Mouse (Mus musculus) lung, embryonic 14.5 days (tissue): ENCODE results near the gene Chchd6. TPM values are rescaled to one million over a fixed set of nuclear protein-coding genes. Genes with fewer than 3 reads are reported as not detected.

Source experiments
- ATAC-seq: fragments of 200-750 bp; cut with Nextera tagmentation; 2 replicates; pipeline ENCODE4 v1.8.0; 2017; ENCODE audit warnings: mild to moderate bottlenecking, moderate TSS enrichment, moderate library complexity; ENCODE audit not compliant: insufficient read depth
- DNase-seq: peaks from one replicate; pipeline ENCODE4 v3.0.0-alpha.2; 2015
- H3K27ac ChIP-seq: fragments of 300-500 bp; sonication (generic); 2 replicates; pipeline ENCODE4 v1.5.1; 2014; ENCODE audit warnings: low read depth, mild to moderate bottlenecking, moderate library complexity
- H3K27me3 ChIP-seq: fragments of 300-500 bp; sonication (generic); 2 replicates; pipeline ENCODE4 v1.6.1; 2014; ENCODE audit warnings: low read length, control low read depth; ENCODE audit not compliant: insufficient read depth
- H3K36me3 ChIP-seq: fragments of 300-500 bp; sonication (generic); 2 replicates; pipeline ENCODE4 v1.6.1; 2014; ENCODE audit warnings: control low read depth; ENCODE audit not compliant: insufficient read depth
- H3K4me1 ChIP-seq: fragments of 300-500 bp; sonication (generic); 2 replicates; pipeline ENCODE4 v1.6.1; 2014; ENCODE audit warnings: antibody characterized with exemption, control low read depth; ENCODE audit not compliant: insufficient read depth
- H3K4me2 ChIP-seq: fragments of 300-500 bp; sonication (generic); 2 replicates; pipeline ENCODE4 v1.6.1; 2014; ENCODE audit warnings: mild to moderate bottlenecking
- H3K4me3 ChIP-seq: fragments of 300-500 bp; sonication (generic); 2 replicates; pipeline ENCODE4 v1.5.1; 2014; ENCODE audit warnings: low read depth, low read length
- H3K9ac ChIP-seq: fragments of 300-500 bp; sonication (generic); 2 replicates; pipeline ENCODE4 v1.6.1; 2014
- H3K9me3 ChIP-seq: fragments of 300-500 bp; sonication (generic); 2 replicates; pipeline ENCODE4 v1.6.1; 2016; ENCODE audit warnings: low read depth, low read length, control low read depth
- CTCF ChIP-seq: IDR thresholded peaks from 2 replicates; pipeline ENCODE4 v1.5.1; 2016; ENCODE audit warnings: antibody characterized with exemption, low read depth
- WGBS: fragments of 180-500 bp; shearing (Covaris S2); extraction: QIAGEN DNeasy Blood & Tissue Kit; methylation state at CpG from one replicate; pipeline ENCODE4 v1.1.7; 2014; 5-methylcytosine and 5-hydroxymethylcytosine counted together
- polyA plus RNA-seq: library from polyadenylated mRNA; unstranded; fragments of >200 nt; fragmentation: Nextera tagmentation; extraction: Ambion mirVana; gene quantifications from 2 replicates; pipeline ENCODE4 v1.2.1, GENCODE M21; 2014

Gene Chchd6
- polyA plus RNA-seq, 1 experiment from 2014 or later: 69.3 TPM

DNA sequence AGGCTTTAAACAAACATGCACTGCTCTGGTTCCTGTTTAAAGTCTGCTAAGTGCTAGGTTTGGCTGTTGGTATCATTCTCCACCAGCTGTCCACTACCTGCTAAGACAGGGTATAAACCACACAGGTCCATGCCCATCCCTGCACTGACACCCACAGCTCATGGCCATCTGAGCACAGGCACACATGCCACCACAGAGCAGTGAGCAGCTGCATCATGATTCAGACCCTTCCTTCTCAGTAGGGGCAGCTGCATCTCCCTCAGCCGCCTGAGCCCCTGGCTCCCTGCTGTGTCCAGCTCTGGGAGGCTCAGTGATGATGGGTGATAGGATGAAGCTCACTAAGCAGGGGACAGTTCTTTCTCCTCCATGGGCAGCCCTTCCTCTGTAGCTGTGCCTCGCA lies 217.2 kb downstream of the Chchd6 start:
- Histone ChIP-seq H3K36me3 (no peaks in the 10 kb centered on the region), H3K4me2 (no peak overlapping the region), H3K27me3 (no peaks in the 10 kb centered on the region), H3K9me3 (no peaks in the 10 kb centered on the region), H3K4me3 (no peak overlapping the region), H3K9ac (no peak overlapping the region), H3K27ac (no peak overlapping the region), H3K4me1 (no peaks in the 10 kb centered on the region)
- DNase-seq: no peak
- no peak for ATAC-seq
- WGBS: 70% methylated on average over 2 of the region's 2 CpGs
- TF ChIP-seq CTCF: no peak

DNA sequence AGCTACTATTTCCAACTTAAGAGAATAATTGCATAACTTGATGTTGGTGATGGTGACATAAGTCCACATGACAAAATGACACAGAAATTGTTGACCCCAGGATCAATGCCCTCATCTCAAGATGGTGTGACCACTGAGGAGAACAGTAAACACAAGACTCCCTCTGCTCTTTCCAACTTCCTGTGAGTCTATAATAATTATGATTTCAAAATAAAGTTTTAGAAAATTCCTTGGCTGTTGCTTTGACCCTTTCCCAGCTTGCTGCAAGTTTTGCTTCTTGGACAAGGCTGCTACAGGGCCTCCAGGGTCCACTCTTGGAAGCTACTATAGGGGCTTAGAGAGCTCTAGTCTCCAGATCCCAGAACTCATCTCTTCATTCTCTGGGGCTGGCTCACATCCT lies 226.6 kb downstream of the Chchd6 start:
- Histone ChIP-seq H3K36me3 (no peaks in the 10 kb centered on the region), H3K9ac (no peak overlapping the region), H3K4me3 (no peak overlapping the region), H3K9me3 (peaks cover 4% of the 10 kb centered on the region), H3K4me1 (0 out of 2 replicates have a peak, but pooled peaks cover 3% of the 10 kb centered on the region), H3K27me3 (peaks cover 3% of the 10 kb centered on the region; the same call in 1 of the 2 replicates), H3K27ac (no peak overlapping the region), H3K4me2 (no peak overlapping the region)
- no peak for TF ChIP-seq CTCF
- ATAC-seq (no peak), DNase-seq (no peak)

DNA sequence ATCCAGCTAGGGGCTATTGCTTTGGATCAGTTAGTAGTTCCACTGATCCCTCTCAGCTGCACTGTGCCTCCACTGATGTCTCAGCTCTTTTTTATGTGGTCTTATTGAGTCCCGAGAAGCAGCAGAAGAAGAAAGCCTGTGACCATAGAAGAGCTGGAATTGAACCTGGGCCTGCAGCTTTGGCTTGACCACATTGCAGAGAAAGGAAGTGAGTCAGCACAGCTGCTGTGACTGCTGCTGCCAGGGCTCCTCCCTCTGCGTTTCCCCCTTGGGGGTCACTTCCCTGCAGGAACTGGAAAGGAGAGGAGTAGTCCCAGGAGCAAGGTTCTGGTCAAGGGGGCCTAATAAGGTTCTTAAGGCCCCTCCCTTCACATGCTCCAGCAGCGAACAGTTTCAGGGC lies 231.1 kb downstream of the Chchd6 start:
- 62% methylated on average over 3 of the region's 3 CpGs for WGBS
- Histone ChIP-seq H3K4me1 (peaks cover 11% of the 10 kb centered on the region; the same call in 1 of the 2 replicates), H3K27me3 (peaks cover 11% of the 10 kb centered on the region; the same call in 1 of the 2 replicates), H3K36me3 (no peaks in the 10 kb centered on the region), H3K4me3 (no peak overlapping the region), H3K27ac (no peak overlapping the region), H3K9me3 (peaks cover 4% of the 10 kb centered on the region), H3K9ac (no peak overlapping the region), H3K4me2 (no peak overlapping the region)
- no peak for TF ChIP-seq CTCF
- no peak for ATAC-seq
- DNase-seq: peak; percentile 30

DNA sequence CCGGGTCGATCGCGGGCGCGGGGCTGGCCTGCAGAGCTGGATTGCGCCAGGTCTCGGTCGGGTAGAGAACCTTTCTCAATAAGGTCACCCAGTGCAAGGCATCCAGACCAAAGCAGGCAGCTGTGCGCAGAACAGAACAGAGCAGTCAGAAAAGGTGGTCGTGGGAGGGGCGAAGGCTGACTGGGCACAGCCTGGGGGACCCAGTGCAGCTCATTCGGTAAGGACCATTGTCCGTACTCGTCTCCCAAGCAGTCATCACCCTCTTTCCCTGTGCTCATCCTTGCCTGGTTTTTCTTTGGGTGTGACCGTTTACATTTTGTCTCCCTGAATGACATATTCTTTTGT lies 232.4 kb downstream of the Chchd6 start:
- Histone ChIP-seq H3K27me3 (peaks cover 11% of the 10 kb centered on the region; the same call in 1 of the 2 replicates), H3K36me3 (no peaks in the 10 kb centered on the region), H3K27ac (no peak overlapping the region), H3K4me3 (peak overlapping the region; percentile 95), H3K9ac (peak overlapping the region; percentile 50), H3K9me3 (peaks cover 4% of the 10 kb centered on the region), H3K4me1 (peaks cover 14% of the 10 kb centered on the region; the same call in 1 of the 2 replicates), H3K4me2 (peak overlapping the region; percentile 87)
- 3% methylated on average over 16 of the region's 16 CpGs for WGBS
- ATAC-seq (no peak), DNase-seq (no peak)
- TF ChIP-seq CTCF: no peak

DNA sequence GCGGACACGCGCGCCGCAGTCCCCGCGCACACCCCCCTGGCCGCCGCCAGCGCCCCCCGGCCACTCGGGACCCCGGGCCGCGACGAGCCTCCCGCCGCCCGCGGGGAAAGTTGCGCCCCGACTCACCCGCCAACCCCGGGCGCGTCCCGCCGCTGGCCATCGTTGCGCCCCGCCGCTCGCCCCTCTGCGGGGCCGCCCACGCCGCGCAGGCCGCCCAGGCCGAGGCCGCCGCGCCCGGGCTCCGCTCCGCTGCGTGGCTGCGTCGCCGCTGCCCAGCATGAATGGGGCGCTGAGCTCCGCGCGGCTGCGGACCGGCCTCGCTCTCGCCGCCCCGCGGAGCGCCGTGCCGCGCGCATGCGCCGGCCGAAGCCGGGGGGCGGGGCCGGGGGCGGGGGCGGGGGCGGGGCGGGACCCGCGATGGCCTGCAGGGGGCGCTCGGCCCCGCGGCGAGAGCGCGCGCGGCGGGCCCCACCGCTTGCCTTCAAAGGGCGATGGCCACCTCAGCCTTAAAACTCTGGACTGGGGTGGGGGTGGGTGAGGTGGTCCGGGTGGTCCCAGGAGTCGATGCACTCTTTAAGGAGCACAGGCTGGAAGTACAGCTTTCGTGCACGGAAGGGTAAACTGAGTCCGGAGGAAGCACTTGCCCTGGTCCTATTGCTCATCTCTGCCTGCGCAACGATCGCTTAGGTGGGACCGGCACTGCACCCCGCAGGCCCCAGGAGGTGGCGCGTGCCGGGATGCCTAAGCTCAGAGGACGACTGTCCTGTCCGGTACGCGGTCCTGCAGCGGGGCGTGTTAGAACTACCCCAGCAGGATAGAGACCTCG lies 233.0 kb downstream of the Chchd6 start, which contains the start of gene Plxna1:
Gene Plxna1 (minus strand): TSS at position 340 of the 826 bp plus-strand sequence.
- ATAC-seq: peak; percentile 83
- Histone ChIP-seq H3K4me1 (peaks cover 14% of the 10 kb centered on the region; the same call in 1 of the 2 replicates), H3K36me3 (0 out of 2 replicates have a peak, but pooled peaks cover 2% of the 10 kb centered on the region), H3K9me3 (no peaks in the 10 kb centered on the region), H3K4me3 (peak within 1 kb of the TSS; percentile 95), H3K9ac (peak within 1 kb of the TSS; percentile 91), H3K27ac (peak within 1 kb of the TSS; percentile 69), H3K4me2 (peak within 1 kb of the TSS; percentile 87), H3K27me3 (peaks cover 11% of the 10 kb centered on the region; the same call in 1 of the 2 replicates)
- DNase-seq: peak; percentile 84
- under 1% methylated on average over 72 of the region's 110 CpGs for WGBS
- peak; percentile 51 for TF ChIP-seq CTCF

DNA sequence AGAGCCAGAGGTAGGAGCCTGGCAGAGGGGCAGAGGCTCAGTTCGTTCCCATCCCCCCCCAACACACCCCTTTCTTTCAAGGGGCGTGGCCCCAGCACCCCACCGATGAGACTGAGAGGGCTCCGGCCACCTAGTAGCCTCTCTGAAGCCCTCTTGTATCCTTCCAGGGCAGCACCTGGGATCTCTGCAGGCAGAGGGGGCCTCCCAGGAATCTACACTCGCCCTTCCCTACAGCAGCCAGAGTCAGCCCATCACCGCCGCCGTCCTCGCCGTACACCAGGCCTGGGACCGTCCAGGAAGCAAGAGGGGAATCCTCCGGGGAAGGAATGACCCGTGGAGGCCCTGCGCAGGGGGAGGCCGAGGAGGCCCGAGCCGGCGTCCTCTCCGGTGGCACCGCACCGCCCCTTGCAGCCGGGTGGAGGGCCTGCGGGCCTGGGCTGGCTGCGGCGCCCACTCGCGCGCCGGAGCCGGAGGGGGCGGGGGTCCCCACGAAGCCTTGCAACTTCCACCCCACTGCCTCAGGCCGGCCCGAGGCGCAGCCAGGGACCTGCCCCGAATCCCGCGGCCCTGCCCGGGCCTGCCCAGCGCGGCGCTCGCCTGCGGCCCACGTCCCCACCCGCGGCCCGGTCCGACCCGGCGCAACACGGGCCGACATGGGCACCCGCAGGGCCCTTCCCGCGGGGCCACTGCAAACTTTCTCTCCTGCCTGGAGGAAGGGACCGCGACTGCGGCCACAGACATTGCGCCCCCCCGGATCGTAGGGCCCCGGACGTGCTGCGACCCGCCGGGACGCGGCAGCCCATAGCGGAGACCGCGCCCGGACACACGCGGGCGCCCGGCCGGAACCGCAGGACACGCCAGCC lies 233.8 kb downstream of the Chchd6 start:
- Histone ChIP-seq H3K9me3 (no peaks in the 10 kb centered on the region), H3K27me3 (peaks cover 11% of the 10 kb centered on the region; the same call in 1 of the 2 replicates), H3K27ac (peak overlapping the region; percentile 69), H3K9ac (peak overlapping the region; percentile 91), H3K36me3 (peaks cover 9% of the 10 kb centered on the region; the same call in 1 of the 2 replicates), H3K4me2 (peak overlapping the region; percentile 87), H3K4me3 (peak overlapping the region; percentile 95), H3K4me1 (peaks cover 14% of the 10 kb centered on the region; the same call in 1 of the 2 replicates)
- under 1% methylated on average over 65 of the region's 80 CpGs for WGBS
- TF ChIP-seq CTCF: no peak
- DNase-seq (peak; percentile 65), ATAC-seq (peak; percentile 39)
